Mouse (Mus musculus): Measurements from ENCODE around the gene Hsph1.

GRCm38 (mm10) chr5:149678100-149678989 is 42.2 kb upstream of the Hsph1 start, which contains the start of gene B3glct:
- TF ChIP-seq CTCF (IDR thresholded peaks at IDR 0.05; ENCODE audit: low read depth, low read length) (peak; percentile 44), GATA1 (IDR thresholded peaks at IDR 0.05; ENCODE audit: borderline replicate concordance, low read length) (no peak)

All from G1E (cell line).